ENCODE assay signal across 25 mouse cellular contexts in the genomic region with DNA sequence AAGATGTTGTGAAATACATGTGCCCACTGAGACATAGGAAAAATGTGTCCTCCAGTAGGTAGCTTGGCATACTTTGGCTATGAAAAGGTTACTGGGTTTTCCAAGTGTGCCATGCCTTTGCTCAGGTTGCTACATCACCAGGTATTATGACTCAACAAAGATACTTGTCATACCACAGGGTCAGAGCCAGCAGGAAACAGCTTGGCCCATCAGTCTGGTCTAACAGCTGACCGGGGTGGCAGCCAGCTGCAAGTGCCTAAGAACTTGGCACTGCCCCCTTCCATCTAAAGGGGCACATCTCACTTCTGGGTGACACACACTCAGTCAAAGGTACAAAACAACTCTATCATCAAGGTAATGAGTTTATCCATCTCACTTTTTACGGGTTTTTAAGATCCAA. TPM values are rescaled to one million over a fixed set of nuclear protein-coding genes. Genes with fewer than 3 reads are reported as not detected.
DNase-seq lines count a peak whose midpoint lies in the region; ATAC-seq and TF ChIP-seq lines count a peak whose summit lies in the region.
"Had no signal": no experiment of that assay in that cellular context is flagged by ENCODE, and none has a peak within 500 bp of the region (broad histone marks: within the 10 kb centered on the region; RNA-seq: fewer than 3 reads in every experiment).

No protein-coding gene starts in this region.

- no peak for TF ChIP-seq POLR2A in lung, adult 2 months (IDR thresholded peaks at IDR 0.05; ENCODE audit: borderline replicate concordance, extremely low read depth, low read depth, low read length)

- DNase-seq in heart, postnatal 4 days: peak; percentile 12
- DNase-seq in heart, postnatal 25 days (ENCODE audit: low spot score): no peak
- DNase-seq in Patski (ENCODE audit: low read depth, low spot score): peak; percentile 2
- DNase-seq in lung, adult 2 months: peak; percentile 3
- DNase-seq in lung, postnatal 25 days (ENCODE audit: low spot score): peak; percentile 41
- DNase-seq in natural killer cell, adult 2 months (ENCODE audit: low spot score in 2 of 2): no peak
- DNase-seq in cerebellum, adult 11 months: no peak
- DNase-seq in spleen, postnatal 4 days (ENCODE audit: low spot score in 2 of 2): no peak
- DNase-seq: adrenal gland, postnatal 10 days; cerebellum, adult 18-20 months; cerebellum, adult 9-11 months; cerebellum, postnatal 36 days; gastrocnemius, postnatal 10 days; heart, adult 18-20 months; heart, postnatal 36 days had no signal

- POLR2A ChIA-PET in Patski (lab: Charles Lee): no interaction called here

- WGBS in lung, adult 2 months: 58% methylated on average over 2 of the region's 2 CpGs

- H3K27me3 ChIP-seq in Patski: peaks cover 11% of the 10 kb centered on the region
- H3K27me3 ChIP-seq: CH12.LX; heart, embryonic 15.5 days; hindbrain, embryonic 12.5 days had no signal

- intact Hi-C loops in heart, postnatal 25 days (cut with DNase I): no loop called here

- in situ Hi-C loops in Patski (cut with MboI; ENCODE audit: low pct_unique_long_range_greater_than_20kb): no loop called here

- ATAC-seq in Patski: peak; percentile 41
- ATAC-seq: forebrain, embryonic 14.5 days; hindbrain, postnatal 0 days had no signal

- TF ChIP-seq CTCF in Patski (IDR thresholded peaks at IDR 0.05): no peak
- no peak for TF ChIP-seq CTCF in lung, adult 2 months (IDR thresholded peaks at IDR 0.05; ENCODE audit: insufficient read depth, low read length)

- no peaks in the 10 kb centered on the region for H3K4me1 ChIP-seq in lung, adult 2 months (ENCODE audit: control insufficient read depth, insufficient read depth, low read length)
- H3K4me1 ChIP-seq: embryonic facial prominence, embryonic 10.5 days; forebrain, embryonic 10.5 days; heart, embryonic 15.5 days; hindbrain, embryonic 12.5 days had no signal

- CTCF ChIA-PET in Patski (lab: Charles Lee): no interaction called here

- no peak overlapping the region for H3K4me3 ChIP-seq in lung, adult 2 months (replicated peaks; ENCODE audit: extremely low read depth, low read depth, low read length)
- H3K4me3 ChIP-seq: embryonic facial prominence, embryonic 10.5 days; forebrain, embryonic 10.5 days; heart, embryonic 15.5 days; hindbrain, embryonic 12.5 days had no signal

RNA-seq across cellular contexts. Expression of gene Akap4, which starts 0.7 kb away (rescaled TPM):
- under 1 TPM in 1 of 2 experiments, not detected in 1; 0.10 TPM for total RNA-seq in heart, postnatal 4 days (2021)
- total RNA-seq in heart, postnatal 25 days (2021): not detected
- not detected for polyA plus RNA-seq in Patski (2021)
- not detected in 2 replicates for polyA plus RNA-seq in lung, adult 2 months (2012; rRNA removed)
- total RNA-seq: adrenal gland, postnatal 10 days; CH12.LX; gastrocnemius, postnatal 10 days; gastrocnemius, postnatal 4 days; heart, adult 18-20 months; heart, postnatal 36 days; hindbrain, postnatal 0 days had no signal
- polyA plus RNA-seq: embryonic facial prominence, embryonic 10.5 days; embryonic facial prominence, embryonic 14.5 days; forebrain, embryonic 10.5 days; forebrain, embryonic 14.5 days; heart, embryonic 15.5 days; hindbrain, embryonic 12.5 days; hindbrain, postnatal 0 days; intestine, embryonic 14.5 days had no signal

RNA-seq across cellular contexts. Expression of gene Ccnb3, which starts 26.6 kb away (rescaled TPM):
- total RNA-seq in heart, postnatal 4 days (2021): under 1 TPM in 1 of 2 experiments, not detected in 1; 0.86 TPM
- under 1 TPM in 1 of 2 experiments, not detected in 1; 0.05 TPM for total RNA-seq in heart, postnatal 25 days (2021)
- polyA plus RNA-seq in Patski (2021): 0.01 TPM
- not detected in 2 replicates for polyA plus RNA-seq in lung, adult 2 months (2012; rRNA removed)
- total RNA-seq: CH12.LX; heart, adult 18-20 months; heart, postnatal 36 days; hindbrain, postnatal 0 days had no signal
- polyA plus RNA-seq: forebrain, embryonic 10.5 days; forebrain, embryonic 14.5 days; hindbrain, embryonic 12.5 days; hindbrain, postnatal 0 days had no signal

Comparison
In these comparisons a context has a peak if more than half of its experiments do, and no peak if none do; other contexts are left out.
1. DNase-seq: peak in heart, postnatal 4 days (single experiment), Patski (single experiment), lung, adult 2 months (single experiment) and lung, postnatal 25 days (single experiment); none in heart, postnatal 25 days (single experiment), natural killer cell, adult 2 months (0 of 2), cerebellum, adult 11 months (single experiment) and spleen, postnatal 4 days (0 of 2).